Mouse (Mus musculus): ENCODE measurements around the gene Ercc1.

The Ercc1 gene

DNA sequence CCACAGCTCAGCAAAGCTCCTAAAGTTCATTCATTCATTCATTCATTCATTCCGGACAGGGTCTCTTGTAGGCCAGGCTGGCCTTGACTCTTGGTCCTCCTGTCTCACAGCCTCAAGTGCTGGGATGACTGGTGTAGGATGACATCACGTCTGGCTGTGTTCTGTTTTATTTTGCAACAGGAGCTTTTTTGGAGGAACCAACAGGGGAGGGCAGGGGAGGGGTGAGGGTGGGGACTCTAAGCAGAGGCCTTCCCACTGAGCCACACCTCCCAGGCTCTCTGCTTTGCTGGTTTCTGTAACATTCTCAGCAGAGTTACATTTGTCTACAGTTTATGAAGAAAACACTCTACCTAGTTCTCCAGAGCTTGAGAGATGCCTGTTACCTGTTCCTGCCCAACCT, 6.5 kb upstream of the Ercc1 start:
- DNase-seq (ENCODE audit: low spot score) = no peak

DNA sequence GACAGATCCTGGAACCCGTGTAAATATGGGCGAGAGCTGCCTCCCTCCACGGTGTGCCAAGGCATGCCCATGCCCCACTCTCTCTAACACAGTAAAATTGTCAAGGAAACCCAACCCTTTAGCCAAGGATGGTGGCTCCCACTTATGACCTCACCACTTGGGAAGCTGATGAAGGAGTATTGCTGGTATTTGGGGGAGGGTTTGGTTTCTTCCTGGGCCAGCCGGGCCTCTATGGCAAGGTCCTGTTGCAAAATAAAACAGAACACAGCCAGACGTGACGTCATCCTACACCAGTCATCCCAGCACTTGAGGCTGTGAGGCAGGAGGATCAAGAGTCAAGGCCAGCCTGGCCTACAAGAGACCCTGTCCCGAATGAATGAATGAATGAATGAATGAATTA, 6.0 kb upstream of the Ercc1 start:
- no peak for DNase-seq (ENCODE audit: low spot score)

- DNase-seq (ENCODE audit: low spot score) = no peak
These were observed 3.3 kb upstream of the Ercc1 start for GRCm38 (mm10) chr7:19341250-19341649.

GRCm38 (mm10) chr7:19341761-19342409, 2.7 kb upstream of the Ercc1 start:
- no peak for DNase-seq (ENCODE audit: low spot score)

DNA sequence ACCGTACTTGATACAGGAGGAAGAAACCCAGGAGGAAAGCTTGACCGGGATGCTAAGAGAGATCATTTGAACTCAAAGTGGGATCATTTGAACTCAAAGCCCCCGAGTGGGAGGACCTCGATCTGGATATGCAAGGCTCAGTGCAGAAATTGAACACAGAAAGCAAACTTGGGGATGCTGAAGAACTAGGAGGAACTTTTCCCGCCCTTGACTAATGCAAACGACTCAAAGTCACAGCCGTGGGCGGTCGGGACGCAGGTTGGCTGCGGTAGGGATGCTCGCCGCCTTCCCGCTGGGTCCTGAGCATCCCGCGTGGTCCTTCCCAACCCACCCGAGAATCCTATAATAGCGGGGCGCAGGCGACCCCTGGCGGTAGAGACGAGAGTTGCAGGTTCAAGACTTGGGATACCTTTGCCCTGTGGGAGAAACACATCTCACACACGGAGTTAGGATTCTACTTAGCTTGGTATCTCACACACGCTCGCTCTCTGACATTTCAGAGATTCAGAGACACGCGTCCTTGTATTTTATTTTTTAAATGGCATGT, 2.0 kb upstream of the Ercc1 start:
- DNase-seq (ENCODE audit: low spot score) = peak; percentile 84

- DNase-seq (ENCODE audit: low spot score) = peak; percentile 75
These were observed 1.3 kb upstream of the Ercc1 start for GRCm38 (mm10) chr7:19343210-19343808.

DNA sequence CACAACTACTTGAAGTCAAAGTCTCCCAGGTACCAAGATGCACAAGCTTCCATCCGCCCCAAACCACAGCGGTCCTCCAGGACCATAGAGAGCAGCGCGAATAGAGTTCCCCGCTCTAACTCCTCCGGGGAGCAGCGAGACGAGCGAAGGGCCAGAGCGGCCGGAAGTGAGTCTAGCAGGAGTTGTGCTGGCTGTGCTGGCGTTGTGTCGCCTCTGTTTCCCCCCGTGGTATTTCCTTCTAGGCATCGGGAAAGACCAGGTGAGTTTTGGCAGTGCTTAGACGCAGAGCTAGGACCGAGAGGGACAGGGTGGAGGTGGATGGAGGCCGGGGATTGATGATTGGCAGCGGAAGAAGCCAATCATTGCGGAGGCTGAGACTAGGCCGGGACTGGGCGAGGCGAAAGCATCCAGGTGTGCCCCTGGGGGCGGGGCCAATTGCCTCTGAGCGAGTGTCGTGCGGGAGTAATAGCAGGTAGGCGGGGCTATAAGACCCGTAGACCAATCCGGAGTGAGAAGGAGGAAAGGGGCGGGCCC, 427 bp downstream of the Ercc1 start:
- DNase-seq (ENCODE audit: low spot score) = peak; percentile 97

- DNase-seq (ENCODE audit: low spot score) = no peak
These were observed 4.8 kb downstream of the Ercc1 start for GRCm38 (mm10) chr7:19349188-19349915.

DNA sequence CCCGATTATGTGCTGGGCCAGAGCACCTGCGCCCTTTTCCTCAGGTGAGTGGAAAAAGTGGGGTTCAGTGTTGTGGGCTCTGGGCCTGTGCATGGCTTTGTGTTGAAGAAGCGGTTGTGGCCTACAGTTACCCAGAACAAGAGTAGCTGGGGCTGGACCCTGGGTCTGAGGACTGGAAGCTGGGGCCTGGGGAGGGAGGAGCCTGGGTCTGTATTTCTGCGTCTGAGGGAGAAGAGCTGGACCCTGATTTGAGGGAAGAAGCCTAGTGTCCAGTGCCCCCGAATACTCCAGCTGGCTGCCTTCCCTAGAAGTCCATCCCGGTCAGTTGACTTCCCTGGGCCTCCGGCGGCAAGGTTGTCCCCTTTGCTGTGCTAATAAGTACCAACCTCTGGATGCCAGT, 5.6 kb downstream of the Ercc1 start:
- no peak for DNase-seq (ENCODE audit: low spot score)

DNA sequence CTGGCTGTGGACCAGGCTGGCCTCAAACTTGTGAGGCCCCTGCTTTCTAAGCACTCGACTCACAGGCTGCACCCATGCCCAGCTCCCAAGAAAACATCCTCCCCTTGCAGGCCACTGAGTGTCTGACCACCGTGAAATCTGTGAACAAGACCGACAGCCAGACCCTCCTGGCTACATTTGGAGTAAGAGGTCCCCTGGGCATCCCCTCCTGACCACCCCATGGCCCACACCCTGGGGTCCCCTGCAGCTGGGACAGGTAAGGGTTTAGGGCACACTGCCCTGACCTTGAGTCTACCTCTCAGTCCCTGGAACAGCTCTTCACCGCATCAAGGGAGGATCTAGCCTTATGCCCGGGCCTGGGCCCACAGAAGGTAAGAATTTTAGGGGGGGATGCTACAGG, 10.4 kb downstream of the Ercc1 start:
- no peak for DNase-seq (ENCODE audit: low spot score)

DNA sequence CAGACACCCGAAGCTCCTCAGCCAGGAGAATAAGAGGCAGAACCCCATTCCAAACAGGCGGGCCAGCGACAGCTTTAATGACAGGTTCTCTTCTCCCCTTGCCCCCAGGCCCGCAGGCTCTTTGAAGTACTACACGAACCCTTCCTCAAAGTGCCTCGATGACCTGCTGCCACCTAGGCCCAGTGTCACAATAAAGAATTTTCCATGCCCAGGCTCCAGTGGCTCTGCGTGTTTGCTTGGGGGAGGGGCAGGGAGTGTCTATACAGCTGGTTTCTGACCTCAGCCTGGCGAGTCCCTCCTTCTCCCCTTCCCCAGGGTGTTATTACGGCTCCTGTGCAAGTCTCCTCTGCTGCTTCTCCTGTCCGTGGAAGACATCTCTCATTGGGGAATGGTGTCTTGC, 11.7 kb downstream of the Ercc1 start:
- no peak for DNase-seq (ENCODE audit: low spot score)

DNA sequence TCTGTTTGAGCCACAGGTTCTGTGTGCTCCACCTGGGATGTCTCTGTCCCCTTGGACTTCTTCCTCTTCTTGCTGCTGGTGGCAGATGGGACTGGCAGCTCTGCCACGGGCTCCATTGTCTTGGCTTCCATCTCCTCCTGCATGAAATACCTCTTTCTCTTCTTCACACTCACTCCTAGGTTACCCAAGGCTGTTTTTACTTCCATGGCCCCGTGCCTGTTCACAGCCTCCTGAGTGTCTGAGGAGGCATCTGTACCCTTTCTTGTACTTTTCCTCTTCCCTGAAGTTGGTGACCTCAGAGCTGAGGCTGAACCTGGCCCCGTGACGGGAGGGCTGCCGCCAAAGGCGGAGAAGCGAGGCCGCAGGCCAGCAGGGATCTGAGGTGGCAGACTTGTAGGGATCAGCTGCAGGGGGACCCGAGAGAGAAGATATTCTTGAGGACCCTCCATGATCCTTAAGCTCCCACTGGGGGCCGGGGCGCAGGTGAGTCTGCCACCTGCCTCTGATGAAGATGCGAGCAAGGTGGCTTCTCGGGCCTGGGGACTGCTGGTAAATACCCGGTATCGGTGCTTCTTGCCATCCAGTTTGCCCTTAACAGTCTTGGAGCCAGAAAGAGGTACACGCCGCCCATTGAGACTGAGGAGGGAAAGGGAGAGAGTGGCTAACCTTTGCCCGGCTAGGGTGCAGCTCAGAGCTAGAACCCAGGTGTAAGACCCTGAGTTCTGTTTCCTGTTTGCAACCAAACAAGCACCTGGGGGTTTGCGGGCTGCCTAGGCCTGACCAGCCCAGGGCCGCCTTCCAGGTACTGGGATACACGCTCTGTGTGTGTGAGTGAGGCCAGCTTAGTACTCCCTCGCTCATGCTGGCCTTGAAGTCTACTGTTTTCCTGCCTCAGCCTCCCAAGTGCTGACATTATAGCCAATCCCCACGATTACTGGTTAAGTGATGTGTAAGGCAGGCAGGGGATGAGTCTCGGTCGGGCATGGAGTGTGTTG, 13.1 kb downstream of the Ercc1 start:
- DNase-seq (ENCODE audit: low spot score) = no peak

DNA sequence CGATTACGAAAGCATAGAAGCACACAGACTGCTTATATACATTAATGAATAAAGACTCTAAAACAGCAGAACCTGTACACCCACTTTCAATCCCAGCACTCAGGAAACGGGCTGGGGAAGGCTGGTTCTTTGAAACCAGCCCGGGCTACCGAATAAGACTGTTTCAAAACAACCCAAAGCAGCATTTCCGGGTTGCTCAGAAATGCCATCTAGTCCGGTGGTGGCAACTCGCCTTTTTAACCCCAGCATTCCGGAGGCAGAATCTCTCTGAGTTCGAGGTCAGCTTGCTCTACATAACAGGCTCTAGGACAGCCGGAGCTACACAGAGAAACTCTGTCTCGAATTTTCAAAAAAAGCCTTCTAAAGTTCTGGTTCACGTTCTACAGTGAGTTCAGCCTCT, 14.1 kb downstream of the Ercc1 start:
- DNase-seq (ENCODE audit: low spot score) = no peak

DNA sequence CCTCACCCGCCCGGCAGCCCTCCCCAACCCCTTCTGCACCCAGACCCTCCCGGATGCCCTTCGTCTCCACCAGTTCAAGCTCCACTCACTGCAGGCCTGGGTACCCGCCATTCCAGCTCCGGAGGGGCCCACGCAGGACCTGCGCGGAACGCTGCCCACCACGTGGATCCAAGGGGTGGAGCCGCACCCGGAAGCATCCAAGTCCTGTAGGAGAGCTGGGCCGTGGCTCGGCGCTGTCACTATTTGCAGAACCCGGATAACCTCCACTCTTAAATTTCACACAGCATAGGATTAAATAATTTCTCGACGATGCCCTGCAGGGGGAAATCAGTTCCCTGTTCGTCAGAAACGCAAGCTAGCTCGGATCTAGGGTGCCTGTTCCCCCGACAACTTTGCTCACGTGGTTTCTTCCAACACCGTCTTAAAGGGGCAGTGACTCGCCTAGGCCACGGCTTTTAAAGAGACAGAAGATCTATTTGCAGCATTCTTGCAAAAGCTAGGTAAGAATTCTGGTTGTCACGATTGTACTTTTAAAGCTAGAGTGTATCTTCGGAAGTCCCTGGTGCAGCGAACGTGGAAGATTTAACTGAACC, 14.8 kb downstream of the Ercc1 start, which contains the start of the genes Cd3eap and Ppp1r13l:
Gene Cd3eap (minus strand): TSS at position 185 of the 593 bp plus-strand sequence.
Gene Ppp1r13l (plus strand): TSS at position 451 of the 593 bp plus-strand sequence.
- peak; percentile 84 for DNase-seq (ENCODE audit: low spot score)

GRCm38 (mm10) chr7:19359892-19360641, 15.5 kb downstream of the Ercc1 start:
- DNase-seq (ENCODE audit: low spot score) = peak; percentile 79

DNA sequence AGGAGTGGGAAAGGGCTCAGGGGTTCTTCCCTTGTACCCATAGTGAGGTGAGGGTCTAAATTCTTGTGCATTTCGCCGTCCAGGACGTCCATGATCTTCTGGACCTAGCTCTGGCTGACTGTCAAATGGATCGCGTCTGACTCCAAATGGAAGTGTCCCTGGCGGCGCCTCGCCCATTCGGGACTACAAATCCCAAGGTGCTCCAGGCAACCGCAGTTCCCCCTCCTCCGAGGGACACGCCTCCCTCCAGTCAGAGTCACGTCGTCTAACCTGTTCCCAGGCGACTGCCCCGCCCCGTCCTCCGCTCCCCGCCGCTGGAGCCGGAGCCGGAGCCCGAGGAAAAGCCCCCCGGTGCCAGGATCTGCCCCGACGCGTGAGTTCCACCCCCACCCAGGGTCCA, 16.4 kb downstream of the Ercc1 start:
- DNase-seq (ENCODE audit: low spot score) = peak; percentile 96

DNA sequence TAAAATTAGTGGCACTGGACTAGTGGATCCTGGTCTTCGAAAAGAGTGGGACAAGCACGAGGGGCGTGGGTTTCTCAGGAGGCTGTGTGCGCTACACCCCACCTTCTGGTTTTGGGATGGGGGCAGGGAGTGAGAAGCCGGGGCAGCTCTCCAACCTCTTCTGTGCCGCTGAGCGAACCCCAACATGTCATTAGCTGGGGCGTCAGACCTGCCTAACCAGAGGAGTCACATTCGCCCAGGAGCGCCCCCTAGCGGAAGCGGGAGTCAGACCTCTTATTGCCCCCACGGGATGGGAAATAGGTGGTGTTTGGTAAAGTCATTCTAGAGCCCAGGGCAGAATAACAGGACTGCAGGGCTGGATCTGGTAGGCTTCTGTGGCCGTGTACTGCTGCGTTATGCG, 17.1 kb downstream of the Ercc1 start:
- DNase-seq (ENCODE audit: low spot score) = peak; percentile 82

DNA sequence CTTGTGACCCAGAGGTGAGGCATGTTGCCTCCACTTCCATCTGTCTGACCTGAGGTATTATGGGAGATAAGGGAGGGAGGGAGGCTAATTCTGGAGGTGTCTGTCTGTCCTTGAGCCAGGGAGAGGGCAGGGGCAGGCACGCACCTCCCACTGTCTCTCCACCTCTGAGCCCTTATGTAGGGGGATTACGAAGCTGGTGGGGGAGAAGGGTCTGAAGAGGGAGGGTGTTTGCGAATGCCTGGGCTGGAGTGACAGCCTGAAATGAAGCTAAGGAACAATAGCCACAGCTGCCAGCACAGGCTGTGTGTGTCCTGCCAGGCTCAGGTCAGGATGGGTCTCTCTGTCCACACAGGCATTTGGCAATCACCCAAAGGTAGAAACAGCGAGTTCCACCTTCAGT, 17.7 kb downstream of the Ercc1 start:
- no peak for DNase-seq (ENCODE audit: low spot score)

DNA sequence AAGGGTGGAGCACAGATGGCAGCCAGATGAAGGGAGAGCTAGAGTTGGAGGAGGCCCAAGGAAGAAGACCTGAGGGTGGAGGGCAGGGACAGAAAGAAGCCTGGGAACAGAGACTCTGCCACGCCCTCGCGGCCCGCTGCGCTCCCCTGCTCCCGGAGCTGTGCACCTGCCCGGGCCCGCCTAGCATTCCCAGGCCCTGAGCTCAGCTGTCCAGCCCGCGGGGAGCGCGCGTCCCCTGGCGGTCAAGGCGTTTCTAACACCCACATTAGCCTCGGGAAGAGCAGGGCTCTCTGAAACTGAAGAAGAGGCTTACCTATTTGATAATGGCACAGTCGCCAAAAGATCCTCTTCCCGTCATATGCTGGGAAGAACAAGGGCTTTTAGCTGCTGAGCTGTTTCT, 19.3 kb downstream of the Ercc1 start:
- DNase-seq (ENCODE audit: low spot score) = peak; percentile 82

DNA sequence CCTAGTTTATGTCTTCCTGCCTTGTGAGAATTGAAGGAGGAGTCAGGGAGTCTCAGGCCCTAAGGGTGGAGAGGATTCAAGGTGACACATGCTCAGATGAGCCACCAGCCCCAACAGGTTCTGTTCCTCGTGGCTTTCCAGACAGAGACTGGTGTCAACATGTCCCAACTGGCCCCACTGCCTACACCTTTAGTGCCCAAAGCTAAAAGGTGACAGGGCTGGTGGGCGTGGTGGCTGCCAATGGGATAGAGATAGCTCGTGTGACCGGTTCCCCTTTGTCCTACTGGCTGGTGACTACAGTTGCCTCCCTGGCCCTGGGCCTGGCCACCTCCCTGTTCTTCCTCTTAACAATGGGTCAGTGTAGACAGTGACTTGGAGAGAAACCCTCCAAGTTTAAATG, 20.8 kb downstream of the Ercc1 start:
- no peak for DNase-seq (ENCODE audit: low spot score)

Data from lung, postnatal 25 days (tissue).